Mouse (Mus musculus) stomach, embryonic 16.5 days (tissue): ENCODE measurements around the gene Ppp1r14b. TPM values are rescaled to one million over a fixed set of nuclear protein-coding genes. Genes with fewer than 3 reads are reported as not detected.

ENCODE experiments used
- ATAC-seq: fragments of 200-750 bp; cut with Nextera tagmentation; 2 replicates; pipeline ENCODE4 v1.8.0; 2017; ENCODE audit warnings: moderate number of reproducible peaks, moderate TSS enrichment; ENCODE audit not compliant: insufficient read depth, low FRiP score
- H3K27ac ChIP-seq: fragments of 300-500 bp; sonication (generic); 2 replicates; pipeline ENCODE4 v1.5.1; 2014; ENCODE audit warnings: low read length
- H3K27me3 ChIP-seq: fragments of 300-500 bp; sonication (generic); 2 replicates; pipeline ENCODE4 v1.6.1; 2014; ENCODE audit warnings: low read length, control low read depth, mixed read lengths; ENCODE audit not compliant: control insufficient read depth, insufficient read depth
- H3K36me3 ChIP-seq: fragments of 300-500 bp; sonication (generic); 2 replicates; pipeline ENCODE4 v1.6.1; 2014; ENCODE audit warnings: low read length; ENCODE audit not compliant: control insufficient read depth, insufficient read depth
- H3K4me1 ChIP-seq: fragments of 300-500 bp; sonication (generic); 2 replicates; pipeline ENCODE4 v1.6.1; 2014; ENCODE audit warnings: low read length, control low read depth, mixed read lengths; ENCODE audit not compliant: control insufficient read depth, insufficient read depth
- H3K4me2 ChIP-seq: fragments of 300-500 bp; sonication (generic); 2 replicates; pipeline ENCODE4 v1.6.1; 2014; ENCODE audit warnings: low read depth, low read length, mixed read lengths
- H3K4me3 ChIP-seq: fragments of 300-500 bp; sonication (generic); replicated peaks from 2 replicates; pipeline ENCODE4 v1.5.1; 2014; ENCODE audit warnings: mild to moderate bottlenecking, low read length
- H3K9ac ChIP-seq: fragments of 300-500 bp; sonication (generic); 2 replicates; pipeline ENCODE4 v1.6.1; 2014; ENCODE audit warnings: low read length
- H3K9me3 ChIP-seq: fragments of 300-500 bp; sonication (generic); replicated peaks from 2 replicates; pipeline ENCODE4 v1.6.1; 2016; ENCODE audit warnings: low read length, control low read depth; ENCODE audit not compliant: control insufficient read depth
- WGBS: fragments of 180-500 bp; shearing (Covaris S2); extraction: QIAGEN DNeasy Blood & Tissue Kit; methylation state at CpG from one replicate; pipeline ENCODE4 v1.1.7; 2014; 5-methylcytosine and 5-hydroxymethylcytosine counted together
- polyA plus RNA-seq: library from polyadenylated mRNA; unstranded; fragments of >200 nt; fragmentation: Nextera tagmentation; extraction: Ambion mirVana; gene quantifications from 2 replicates; pipeline ENCODE4 v1.2.1, GENCODE M21; 2015

The Ppp1r14b gene
- polyA plus RNA-seq, 1 experiment from 2014 or later = 70.6 TPM

GRCm38 (mm10) chr19:6970460-6971085 lies 4.2 kb upstream of the Ppp1r14b start:
- Histone ChIP-seq H3K27me3 (no peaks in the 10 kb centered on the region), H3K27ac (peak overlapping the region; percentile 5; the same call in 1 of the 2 replicates), H3K4me3 (peak overlapping the region; percentile 75; the same call in 1 of the 2 replicates), H3K4me1 (peaks cover 45% of the 10 kb centered on the region), H3K36me3 (peaks cover 11% of the 10 kb centered on the region), H3K9me3 (no peaks in the 10 kb centered on the region), H3K4me2 (peak overlapping the region; percentile 74), H3K9ac (peak overlapping the region; percentile 85)
- ATAC-seq = no peak
- whole genome bisulfite sequencing = 27% methylated on average over 11 of the region's 11 CpGs

- 32% methylated on average over 6 of the region's 6 CpGs for WGBS
- no peak overlapping the region; the same call in none of the 2 replicates for H3K27ac ChIP-seq
- ATAC-seq = no peak
- 0 out of 2 replicates have a peak overlapping the region, but pooled peaks have one; percentile 31 for H3K9ac ChIP-seq
- H3K36me3 ChIP-seq = 0 out of 2 replicates have a peak, but pooled peaks cover under 1% of the 10 kb centered on the region
- H3K4me2 ChIP-seq = no peak overlapping the region
- no peaks in the 10 kb centered on the region for H3K27me3 ChIP-seq
- H3K4me3 ChIP-seq = no peak overlapping the region
- H3K4me1 ChIP-seq = peaks cover 54% of the 10 kb centered on the region
- H3K9me3 ChIP-seq = no peaks in the 10 kb centered on the region
Observed at GRCm38 (mm10) chr19:6971644-6972043, 3.1 kb upstream of the Ppp1r14b start.

DNA sequence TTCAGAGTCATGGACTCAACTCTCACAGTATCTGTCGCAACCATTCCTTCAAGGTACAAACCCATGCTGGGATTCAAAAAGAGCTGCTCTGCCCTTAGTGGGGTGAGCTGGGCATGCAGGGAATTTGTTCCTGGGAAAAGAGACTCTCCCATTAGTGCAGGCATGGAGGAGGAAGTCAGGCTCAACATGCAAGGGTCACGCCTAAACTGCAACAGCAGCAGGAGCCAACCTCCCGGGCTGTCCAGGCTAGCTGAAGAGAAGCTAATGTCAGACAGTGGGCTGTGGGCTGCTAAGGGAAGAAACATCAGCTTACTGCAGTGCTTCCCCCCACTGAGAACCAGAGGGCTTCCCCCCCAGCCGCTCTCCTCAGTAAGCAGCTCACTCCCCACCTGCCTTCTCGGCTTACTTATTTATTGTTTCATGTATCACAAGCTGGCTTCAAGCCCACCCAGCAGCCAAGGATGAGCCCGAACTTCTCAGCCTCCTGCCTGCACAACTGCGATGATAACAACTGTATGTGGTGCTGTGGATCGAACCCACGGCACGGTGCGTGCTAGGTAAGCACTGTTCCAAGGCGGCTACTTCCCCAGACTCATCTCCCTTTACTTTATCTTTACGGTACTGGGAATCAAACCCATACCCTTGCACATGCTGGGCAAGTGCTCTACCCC lies 2.4 kb upstream of the Ppp1r14b start:
- H3K27me3 ChIP-seq = no peaks in the 10 kb centered on the region
- no peak overlapping the region for H3K4me2 ChIP-seq
- H3K9me3 ChIP-seq = no peaks in the 10 kb centered on the region
- no peak for ATAC-seq
- WGBS = 73% methylated on average over 13 of the region's 13 CpGs
- peaks cover 59% of the 10 kb centered on the region for H3K4me1 ChIP-seq
- peak overlapping the region; percentile 38; the same call in 1 of the 2 replicates for H3K27ac ChIP-seq
- H3K4me3 ChIP-seq = no peak overlapping the region
- no peaks in the 10 kb centered on the region for H3K36me3 ChIP-seq
- peak overlapping the region; percentile 23; the same call in 1 of the 2 replicates for H3K9ac ChIP-seq

- Histone ChIP-seq H3K36me3 (no peaks in the 10 kb centered on the region), H3K4me3 (peak overlapping the region; percentile 75), H3K4me2 (peak overlapping the region; percentile 92), H3K9ac (peak overlapping the region; percentile 89), H3K27me3 (no peaks in the 10 kb centered on the region), H3K9me3 (no peaks in the 10 kb centered on the region), H3K27ac (peak overlapping the region; percentile 97), H3K4me1 (peaks cover 60% of the 10 kb centered on the region)
- 32% methylated on average over 12 of the region's 12 CpGs for WGBS
- no peak for ATAC-seq
Observed at GRCm38 (mm10) chr19:6973581-6974190, 1.1 kb upstream of the Ppp1r14b start.

DNA sequence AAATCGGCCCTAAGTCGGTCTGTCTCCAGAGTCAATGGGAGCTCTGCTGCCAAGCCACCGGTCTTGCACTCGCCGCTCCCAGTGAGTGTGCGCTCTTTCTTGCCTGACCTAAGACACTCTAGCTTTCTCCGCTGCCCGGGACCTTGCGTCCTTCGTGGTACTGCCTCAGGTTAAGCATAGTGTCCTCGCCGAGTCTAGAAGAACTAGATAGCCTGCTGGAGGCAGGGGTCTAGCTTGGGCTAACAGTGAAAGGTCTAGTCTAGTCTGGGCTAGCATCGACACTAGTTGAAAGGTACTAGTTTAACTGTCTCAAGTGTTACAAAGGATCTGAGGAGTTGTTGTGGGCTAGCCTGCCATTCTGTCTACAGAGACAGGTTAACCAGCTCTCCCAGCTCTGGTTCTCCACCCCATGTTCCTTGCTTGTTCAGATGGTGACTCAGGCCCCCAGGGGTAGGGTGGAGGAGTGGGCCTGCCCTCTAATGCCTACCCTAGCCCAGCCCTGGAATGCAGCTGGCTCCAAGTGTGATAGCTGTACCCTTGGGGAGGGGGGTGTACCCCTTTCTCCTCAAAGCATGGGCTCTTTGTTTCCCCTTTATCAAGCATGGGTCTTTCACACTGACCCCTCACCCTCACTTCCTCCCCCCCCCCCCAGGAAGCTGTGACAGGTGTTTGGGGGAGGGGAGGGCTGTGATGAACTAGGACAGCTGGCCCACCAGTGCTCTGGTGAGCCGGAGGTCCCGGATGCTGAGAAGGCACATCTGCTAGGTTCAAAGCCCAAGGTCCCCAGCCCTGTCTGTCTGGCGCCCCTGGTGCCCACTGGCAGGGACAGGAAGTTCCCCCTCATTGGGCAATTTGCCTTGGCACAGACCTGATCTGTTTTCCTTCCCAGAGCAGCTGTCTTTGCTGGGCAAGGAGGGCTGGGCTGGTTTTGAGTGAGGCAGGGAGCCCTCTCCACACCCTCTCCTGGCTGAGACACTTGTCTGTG lies 1.1 kb downstream of the Ppp1r14b start, which contains the start of gene Plcb3:
Gene Plcb3, minus strand, starts transcription at position 934 of the 985 bp plus-strand sequence.
- Histone ChIP-seq H3K4me2 (peak within 1 kb of the TSS; percentile 92), H3K36me3 (no peaks in the 10 kb centered on the region), H3K27ac (peak within 1 kb of the TSS; percentile 97), H3K4me3 (peak within 1 kb of the TSS; percentile 75), H3K9ac (peak within 1 kb of the TSS; percentile 89), H3K9me3 (no peaks in the 10 kb centered on the region), H3K4me1 (peaks cover 55% of the 10 kb centered on the region), H3K27me3 (no peaks in the 10 kb centered on the region)
- under 1% methylated on average over 16 of the region's 16 CpGs for WGBS
- no peak for ATAC-seq

DNA sequence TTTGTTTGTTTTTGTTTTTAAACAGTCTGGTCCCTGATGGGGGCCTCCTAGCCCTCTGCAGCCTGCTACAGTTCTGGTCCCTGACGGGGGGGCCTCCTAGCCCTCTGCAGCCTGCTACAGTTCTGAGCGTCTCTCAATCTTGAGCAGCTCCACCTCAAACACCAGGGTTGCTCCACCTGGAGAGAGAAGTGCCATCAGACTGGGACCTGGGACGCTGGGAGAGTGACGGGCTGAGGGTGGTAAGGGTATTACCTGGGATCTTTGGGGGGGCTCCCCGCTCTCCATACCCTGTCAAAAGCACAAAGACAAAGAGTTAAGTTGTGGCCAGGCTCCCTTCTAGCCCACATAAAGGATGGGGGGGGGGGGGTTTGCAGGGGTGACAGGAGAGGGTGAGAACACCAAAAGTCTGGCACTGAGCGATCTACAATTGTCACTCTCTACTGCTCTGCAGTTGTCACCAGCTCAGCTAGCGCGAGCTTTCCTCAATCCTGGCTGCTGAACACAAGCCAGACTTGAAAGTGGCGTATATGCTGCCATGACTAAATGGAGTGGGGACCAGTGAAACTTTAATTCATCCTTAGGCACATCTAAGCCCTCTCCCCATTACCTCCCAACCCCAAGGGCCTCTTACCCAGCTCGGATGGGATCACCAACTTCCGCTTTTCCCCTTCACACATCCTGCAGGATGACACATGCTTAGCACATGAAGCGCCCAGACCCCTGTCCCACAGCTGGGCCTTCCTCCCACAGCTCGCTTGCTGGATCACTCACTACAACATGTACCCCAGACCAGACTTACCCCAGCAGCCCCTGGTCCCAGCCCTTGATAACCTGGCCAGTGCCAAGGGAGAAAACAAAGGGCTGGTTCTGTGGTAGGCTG lies 3.2 kb downstream of the Ppp1r14b start:
- H3K27ac ChIP-seq = peak overlapping the region; percentile 84
- no peaks in the 10 kb centered on the region for H3K9me3 ChIP-seq
- no peak for ATAC-seq
- peaks cover 44% of the 10 kb centered on the region for H3K4me1 ChIP-seq
- 73% methylated on average over 13 of the region's 13 CpGs for WGBS
- H3K4me2 ChIP-seq = peak overlapping the region; percentile 89; the same call in 1 of the 2 replicates
- H3K27me3 ChIP-seq = no peaks in the 10 kb centered on the region
- peak overlapping the region; percentile 84 for H3K9ac ChIP-seq
- H3K36me3 ChIP-seq = no peaks in the 10 kb centered on the region
- peak overlapping the region; percentile 68 for H3K4me3 ChIP-seq

GRCm38 (mm10) chr19:6978639-6978974 lies 3.8 kb downstream of the Ppp1r14b start:
- WGBS = 32% methylated on average over 3 of the region's 3 CpGs

DNA sequence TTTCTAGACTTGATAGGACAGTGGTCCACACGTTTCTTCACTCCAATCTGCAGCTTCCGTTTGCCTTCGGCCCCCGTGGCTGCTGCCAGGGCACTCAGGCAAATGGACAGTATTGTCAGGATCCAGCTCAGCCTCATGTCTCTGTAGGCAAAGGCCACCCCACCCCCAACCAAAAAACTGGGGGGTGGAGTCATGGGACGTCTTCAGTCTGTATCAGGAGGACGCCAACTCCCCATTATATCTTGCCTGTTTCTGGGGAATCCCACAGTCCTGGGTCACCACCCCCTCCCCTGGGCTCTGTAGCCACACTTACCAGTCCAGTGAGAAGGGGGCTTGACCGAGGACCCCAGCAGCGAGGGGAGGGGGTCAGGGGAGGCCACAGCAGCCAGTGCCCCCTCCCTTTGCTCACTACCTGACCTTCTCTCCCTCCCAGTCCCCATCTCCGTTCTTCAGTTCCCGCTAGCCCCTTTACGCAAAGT lies 4.3 kb downstream of the Ppp1r14b start:
- Histone ChIP-seq H3K27me3 (no peaks in the 10 kb centered on the region), H3K4me1 (peaks cover 39% of the 10 kb centered on the region), H3K9ac (peak overlapping the region; percentile 84), H3K27ac (peak overlapping the region; percentile 84), H3K4me2 (peak overlapping the region; percentile 89), H3K36me3 (no peaks in the 10 kb centered on the region), H3K4me3 (peak overlapping the region; percentile 68), H3K9me3 (no peaks in the 10 kb centered on the region)
- WGBS = 4% methylated on average over 11 of the region's 11 CpGs
- ATAC-seq = no peak

More at GRCm38 (mm10) chr19:6978639-6978974, 3.8 kb downstream of the Ppp1r14b start:
- no peak for ATAC-seq
- peak overlapping the region; percentile 84 for H3K27ac ChIP-seq
- no peaks in the 10 kb centered on the region for H3K9me3 ChIP-seq
- H3K4me3 ChIP-seq = peak overlapping the region; percentile 68
- no peaks in the 10 kb centered on the region for H3K27me3 ChIP-seq
- H3K36me3 ChIP-seq = no peaks in the 10 kb centered on the region
- H3K9ac ChIP-seq = peak overlapping the region; percentile 84
- peak overlapping the region; percentile 89 for H3K4me2 ChIP-seq
- peaks cover 43% of the 10 kb centered on the region for H3K4me1 ChIP-seq
